Mouse (Mus musculus): ENCODE measurements around the gene Mcrip2. TPM values are rescaled to one million over a fixed set of nuclear protein-coding genes. Genes with fewer than 3 reads are reported as not detected.
A peak's percentile ranks its signal among the peaks of the same experiment; 100 is the strongest.

Mcrip2 gene
- polyA plus RNA-seq, 1 experiment from 2014 or later, result 10.7 TPM

GRCm38 (mm10) chr17:25837076-25837410, 31.5 kb downstream of the Mcrip2 start, which contains the start of gene Rhbdl1:
Rhbdl1 (minus strand) TSS chr17:25837295.
- peaks cover 19% of the 10 kb centered on the region for H3K4me1 ChIP-seq (ENCODE audit: control insufficient read depth, insufficient read depth, low read length)

GRCm38 (mm10) chr17:25836397-25837075, 32.0 kb downstream of the Mcrip2 start:
- Histone ChIP-seq H3K4me1 (ENCODE audit: control insufficient read depth, insufficient read depth, low read length) (peaks cover 24% of the 10 kb centered on the region), H3K27ac (replicated peaks; ENCODE audit: low read depth, low read length) (no peak overlapping the region)

More at GRCm38 (mm10) chr17:25837076-25837410, 31.5 kb downstream of the Mcrip2 start, which contains the start of gene Rhbdl1:
- DNase-seq (ENCODE audit: low spot score) (peak; percentile 71), ATAC-seq (ENCODE audit: insufficient number of reproducible peaks, low FRiP score, low TSS enrichment, low read depth) (no peak)
- H3K36me3 ChIP-seq (ENCODE audit: control insufficient read depth, insufficient read depth, low read length), result peaks cover 33% of the 10 kb centered on the region
- H3K4me3 ChIP-seq (ENCODE audit: low read depth, low read length), result peak within 1 kb of the TSS; percentile 12
- peak within 1 kb of the TSS; percentile 47 for H3K9ac ChIP-seq (ENCODE audit: low read length)
- H3K9me3 ChIP-seq (ENCODE audit: control insufficient read depth, low read length), result no peaks in the 10 kb centered on the region
- H3K27ac ChIP-seq (replicated peaks; ENCODE audit: low read depth, low read length), result no peak within 1 kb of the TSS
- H3K4me2 ChIP-seq (ENCODE audit: low read depth, severe bottlenecking), result peak within 1 kb of the TSS; percentile 62
- no peaks in the 10 kb centered on the region for H3K27me3 ChIP-seq (ENCODE audit: control insufficient read depth, insufficient read depth, low read length)
- 1% methylated on average over 29 of the region's 29 CpGs for WGBS

DNA sequence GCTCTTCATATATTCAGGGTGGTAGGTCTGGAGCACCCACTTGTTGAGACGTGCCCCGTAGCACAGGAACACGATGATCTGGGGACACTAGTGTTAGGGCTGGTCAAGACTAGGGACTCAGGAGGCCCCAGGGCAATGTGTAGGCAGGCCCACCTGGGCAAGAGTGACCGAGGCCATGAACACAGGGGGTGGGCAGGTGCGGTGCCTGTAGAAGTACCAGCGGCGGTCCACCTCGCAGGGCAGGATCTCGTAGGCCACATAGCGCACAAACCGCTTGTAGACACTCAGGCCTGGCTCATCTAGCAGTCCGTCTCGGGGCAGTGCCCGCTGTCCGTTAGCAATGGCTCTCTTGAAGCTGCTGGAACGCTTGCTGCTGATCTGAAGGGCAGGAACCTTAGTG, 32.7 kb downstream of the Mcrip2 start:
- Histone ChIP-seq H3K4me1 (ENCODE audit: control insufficient read depth, insufficient read depth, low read length) (peaks cover 29% of the 10 kb centered on the region), H3K9me3 (ENCODE audit: control insufficient read depth, low read length) (no peaks in the 10 kb centered on the region), H3K9ac (ENCODE audit: low read length) (no peak overlapping the region), H3K4me3 (ENCODE audit: low read depth, low read length) (no peak overlapping the region), H3K27me3 (ENCODE audit: control insufficient read depth, insufficient read depth, low read length) (no peaks in the 10 kb centered on the region), H3K4me2 (ENCODE audit: low read depth, severe bottlenecking) (no peak overlapping the region; the same call in 1 of the 2 replicates), H3K36me3 (ENCODE audit: control insufficient read depth, insufficient read depth, low read length) (peaks cover 31% of the 10 kb centered on the region), H3K27ac (replicated peaks; ENCODE audit: low read depth, low read length) (no peak overlapping the region)
- ATAC-seq (ENCODE audit: insufficient number of reproducible peaks, low FRiP score, low TSS enrichment, low read depth) (no peak), DNase-seq (ENCODE audit: low spot score) (no peak)
- WGBS, result 91% methylated on average over 16 of the region's 16 CpGs

More at GRCm38 (mm10) chr17:25836397-25837075, 32.0 kb downstream of the Mcrip2 start:
- Histone ChIP-seq H3K9ac (ENCODE audit: low read length) (peak overlapping the region; percentile 47), H3K9me3 (ENCODE audit: control insufficient read depth, low read length) (no peaks in the 10 kb centered on the region), H3K4me2 (ENCODE audit: low read depth, severe bottlenecking) (peak overlapping the region; percentile 62), H3K36me3 (ENCODE audit: control insufficient read depth, insufficient read depth, low read length) (peaks cover 30% of the 10 kb centered on the region), H3K27me3 (ENCODE audit: control insufficient read depth, insufficient read depth, low read length) (no peaks in the 10 kb centered on the region), H3K4me3 (ENCODE audit: low read depth, low read length) (peak overlapping the region; percentile 12)
- 26% methylated on average over 23 of the region's 23 CpGs for WGBS
- ATAC-seq (ENCODE audit: insufficient number of reproducible peaks, low FRiP score, low TSS enrichment, low read depth), result no peak
- DNase-seq (ENCODE audit: low spot score), result no peak

GRCm38 (mm10) chr17:25835301-25835700, 33.3 kb downstream of the Mcrip2 start:
- 94% methylated on average over 7 of the region's 7 CpGs for WGBS
- Histone ChIP-seq H3K27me3 (ENCODE audit: control insufficient read depth, insufficient read depth, low read length) (no peaks in the 10 kb centered on the region), H3K9me3 (ENCODE audit: control insufficient read depth, low read length) (no peaks in the 10 kb centered on the region), H3K27ac (replicated peaks; ENCODE audit: low read depth, low read length) (no peak overlapping the region), H3K9ac (ENCODE audit: low read length) (no peak overlapping the region), H3K4me2 (ENCODE audit: low read depth, severe bottlenecking) (no peak overlapping the region), H3K4me3 (ENCODE audit: low read depth, low read length) (no peak overlapping the region), H3K36me3 (ENCODE audit: control insufficient read depth, insufficient read depth, low read length) (peaks cover 31% of the 10 kb centered on the region), H3K4me1 (ENCODE audit: control insufficient read depth, insufficient read depth, low read length) (peaks cover 29% of the 10 kb centered on the region)
- ATAC-seq (ENCODE audit: insufficient number of reproducible peaks, low FRiP score, low TSS enrichment, low read depth) (no peak), DNase-seq (ENCODE audit: low spot score) (no peak)

DNA sequence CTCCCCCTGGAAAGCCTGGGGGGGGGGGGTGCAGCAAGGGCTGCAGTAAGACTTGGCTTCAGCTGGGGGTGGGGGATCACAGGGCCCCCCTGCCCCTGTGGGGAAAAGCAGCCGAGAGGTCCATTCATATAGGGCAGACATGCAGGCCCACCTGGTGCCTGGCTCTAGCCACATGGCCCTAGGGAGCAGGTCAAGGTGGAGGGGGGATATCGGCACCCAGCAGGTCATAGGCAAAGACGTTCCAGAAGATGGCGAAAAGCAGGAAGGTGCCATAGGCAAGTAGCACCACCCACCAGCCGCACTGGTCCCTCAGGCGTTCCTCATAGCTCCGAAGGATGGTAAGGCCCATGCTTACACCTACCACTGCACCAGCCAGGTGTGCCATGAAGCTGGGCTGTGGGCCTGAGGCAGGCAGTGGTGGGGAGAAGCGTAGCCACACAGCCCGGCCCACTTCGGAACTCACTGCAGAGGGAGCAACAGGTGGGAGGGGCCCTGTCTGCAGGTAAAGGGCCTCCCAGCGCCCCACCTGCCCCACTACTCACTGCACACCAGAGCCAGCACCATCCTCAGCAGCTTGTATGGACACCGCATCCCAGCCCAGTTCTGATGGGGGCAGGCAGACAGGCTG, 33.9 kb downstream of the Mcrip2 start:
- Histone ChIP-seq H3K9ac (ENCODE audit: low read length) (no peak overlapping the region), H3K36me3 (ENCODE audit: control insufficient read depth, insufficient read depth, low read length) (peaks cover 27% of the 10 kb centered on the region), H3K4me2 (ENCODE audit: low read depth, severe bottlenecking) (peak overlapping the region; percentile 89), H3K4me3 (ENCODE audit: low read depth, low read length) (peak overlapping the region; percentile 81; the same call in 1 of the 2 replicates), H3K9me3 (ENCODE audit: control insufficient read depth, low read length) (no peaks in the 10 kb centered on the region), H3K4me1 (ENCODE audit: control insufficient read depth, insufficient read depth, low read length) (peaks cover 32% of the 10 kb centered on the region), H3K27me3 (ENCODE audit: control insufficient read depth, insufficient read depth, low read length) (no peaks in the 10 kb centered on the region), H3K27ac (replicated peaks; ENCODE audit: low read depth, low read length) (no peak overlapping the region)
- ATAC-seq (ENCODE audit: insufficient number of reproducible peaks, low FRiP score, low TSS enrichment, low read depth) (no peak), DNase-seq (ENCODE audit: low spot score) (no peak)
- WGBS, result 87% methylated on average over 12 of the region's 12 CpGs

- 0 out of 2 replicates have a peak overlapping the region, but pooled peaks have one; percentile 87 for H3K27ac ChIP-seq (replicated peaks; ENCODE audit: low read depth, low read length)
- no peak for ATAC-seq (ENCODE audit: insufficient number of reproducible peaks, low FRiP score, low TSS enrichment, low read depth)
- peak overlapping the region; percentile 68 for H3K9ac ChIP-seq (ENCODE audit: low read length)
- H3K4me1 ChIP-seq (ENCODE audit: control insufficient read depth, insufficient read depth, low read length), result peaks cover 35% of the 10 kb centered on the region
- peak overlapping the region; percentile 81 for H3K4me3 ChIP-seq (ENCODE audit: low read depth, low read length)
- H3K27me3 ChIP-seq (ENCODE audit: control insufficient read depth, insufficient read depth, low read length), result no peaks in the 10 kb centered on the region
- no peak for DNase-seq (ENCODE audit: low spot score)
- H3K4me2 ChIP-seq (ENCODE audit: low read depth, severe bottlenecking), result peak overlapping the region; percentile 89
- 44% methylated on average over 6 of the region's 6 CpGs for WGBS
- H3K36me3 ChIP-seq (ENCODE audit: control insufficient read depth, insufficient read depth, low read length), result peaks cover 21% of the 10 kb centered on the region
- H3K9me3 ChIP-seq (ENCODE audit: control insufficient read depth, low read length), result no peaks in the 10 kb centered on the region
Observed at GRCm38 (mm10) chr17:25833961-25834594, 34.5 kb downstream of the Mcrip2 start.

DNA sequence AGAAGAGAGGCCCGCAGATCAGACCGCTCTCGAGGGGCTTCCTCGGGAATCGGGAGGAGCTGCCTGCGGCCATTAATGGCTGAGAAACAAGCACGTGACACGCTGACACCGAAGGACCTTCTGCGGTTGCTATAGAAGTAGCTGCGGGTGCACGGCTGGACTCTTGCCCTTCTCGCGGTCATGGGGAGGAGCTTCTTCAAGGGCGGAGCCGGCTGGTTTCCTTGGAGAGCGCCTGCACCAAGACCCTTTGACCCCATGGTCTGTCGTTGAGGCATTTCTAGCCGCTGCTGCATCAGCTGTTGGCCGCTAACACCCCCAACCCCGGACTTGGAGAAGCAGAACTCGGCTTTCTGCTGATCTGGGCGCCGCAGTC, 35.3 kb downstream of the Mcrip2 start, which contains the start of gene Stub1:
TSS of gene Stub1 (minus strand) at position 114 of the 373 bp plus-strand sequence.
- ATAC-seq (ENCODE audit: insufficient number of reproducible peaks, low FRiP score, low TSS enrichment, low read depth), result peak; percentile 52
- Histone ChIP-seq H3K27ac (replicated peaks; ENCODE audit: low read depth, low read length) (peak within 1 kb of the TSS; percentile 87), H3K9me3 (ENCODE audit: control insufficient read depth, low read length) (no peaks in the 10 kb centered on the region), H3K27me3 (ENCODE audit: control insufficient read depth, insufficient read depth, low read length) (no peaks in the 10 kb centered on the region), H3K4me3 (ENCODE audit: low read depth, low read length) (peak within 1 kb of the TSS; percentile 81), H3K9ac (ENCODE audit: low read length) (peak within 1 kb of the TSS; percentile 87), H3K4me1 (ENCODE audit: control insufficient read depth, insufficient read depth, low read length) (peaks cover 39% of the 10 kb centered on the region), H3K36me3 (ENCODE audit: control insufficient read depth, insufficient read depth, low read length) (peaks cover 17% of the 10 kb centered on the region), H3K4me2 (ENCODE audit: low read depth, severe bottlenecking) (peak within 1 kb of the TSS; percentile 92)
- DNase-seq (ENCODE audit: low spot score), result no peak
- under 1% methylated on average over 24 of the region's 24 CpGs for WGBS
